Mouse (Mus musculus) induced T-regulatory cell, adult 2 months (primary cell): ENCODE data around the gene Smc5.

Source experiments
- DNase-seq: peaks from one replicate; pipeline ENCODE4 v3.0.0-alpha.2; 2012; ENCODE audit warnings: low read depth

Gene Smc5

DNA sequence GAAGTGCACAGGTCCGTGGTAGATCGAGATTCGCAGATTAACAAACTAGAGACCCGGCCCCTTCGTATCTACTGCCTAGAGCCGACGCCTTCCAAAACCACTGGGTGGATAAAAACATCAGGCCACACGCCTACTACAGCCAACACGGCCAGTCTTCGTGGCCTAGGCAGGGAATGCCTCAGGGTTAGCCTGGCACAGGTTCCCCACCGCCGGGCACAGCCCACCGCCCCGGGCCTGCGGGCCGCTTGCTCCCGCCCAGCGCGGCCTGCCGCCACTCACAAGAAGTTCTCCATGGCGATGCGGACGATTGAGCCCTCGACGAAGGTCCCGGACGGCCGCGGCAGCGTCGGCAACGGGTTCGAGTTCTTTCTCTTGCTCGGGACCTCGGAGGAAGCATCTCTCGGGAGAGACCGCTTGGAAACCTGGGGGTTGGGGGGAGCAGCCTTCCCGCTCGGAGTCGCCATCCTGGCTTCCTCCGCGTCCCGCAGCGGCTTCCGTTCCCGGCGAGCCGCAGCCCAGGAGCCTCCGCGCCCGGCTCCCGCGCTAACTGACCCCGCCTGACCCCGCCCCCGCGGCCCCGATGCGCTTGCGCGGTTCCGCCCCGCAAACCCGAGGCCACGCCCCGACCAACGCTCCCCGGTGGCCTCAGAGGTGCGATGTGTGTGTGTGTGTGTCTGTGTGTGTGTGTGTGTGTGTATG is at the start of gene Smc5:
Gene Smc5 (minus strand): TSS at position 543 of the 699 bp plus-strand sequence.
- DNase-seq, result peak; percentile 90

DNA sequence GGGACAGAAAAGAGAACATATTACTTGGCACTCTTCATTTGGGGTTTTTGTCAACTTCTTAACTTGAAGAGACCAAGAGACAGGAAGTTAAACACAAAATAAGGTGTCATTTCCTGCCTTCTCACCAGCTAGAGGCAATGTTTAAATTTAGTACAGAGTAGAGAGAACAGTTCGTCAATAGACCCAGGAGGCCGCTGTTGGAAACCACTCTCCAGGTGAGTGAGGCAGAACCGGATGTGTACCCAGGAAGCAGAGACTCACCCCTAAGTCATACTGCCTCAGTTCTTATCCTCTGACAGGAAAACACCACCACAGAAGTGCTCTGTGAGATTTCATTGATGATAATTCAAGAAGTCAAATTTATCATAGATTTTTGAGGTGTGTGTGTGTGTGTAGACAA is 49.4 kb upstream of the Smc5 start:
- DNase-seq, result peak; percentile 87

DNA sequence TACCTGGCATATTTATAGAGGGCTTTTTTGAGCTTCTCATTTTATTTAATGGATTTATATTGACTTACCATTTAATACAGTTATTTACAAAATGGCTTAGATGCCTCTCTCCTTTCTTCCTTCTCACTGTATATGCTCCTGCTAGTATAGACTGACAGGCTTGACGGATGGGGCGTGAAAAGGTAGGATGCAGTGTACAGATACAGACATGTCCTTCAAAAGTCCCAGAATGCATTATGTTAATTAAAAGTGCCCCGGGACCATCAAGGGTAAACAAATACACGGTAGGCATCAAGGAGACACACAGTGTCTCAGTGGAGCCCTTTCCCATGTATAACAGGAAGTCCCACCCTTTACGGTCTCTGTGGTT is 44.3 kb upstream of the Smc5 start:
- no peak for DNase-seq

DNA sequence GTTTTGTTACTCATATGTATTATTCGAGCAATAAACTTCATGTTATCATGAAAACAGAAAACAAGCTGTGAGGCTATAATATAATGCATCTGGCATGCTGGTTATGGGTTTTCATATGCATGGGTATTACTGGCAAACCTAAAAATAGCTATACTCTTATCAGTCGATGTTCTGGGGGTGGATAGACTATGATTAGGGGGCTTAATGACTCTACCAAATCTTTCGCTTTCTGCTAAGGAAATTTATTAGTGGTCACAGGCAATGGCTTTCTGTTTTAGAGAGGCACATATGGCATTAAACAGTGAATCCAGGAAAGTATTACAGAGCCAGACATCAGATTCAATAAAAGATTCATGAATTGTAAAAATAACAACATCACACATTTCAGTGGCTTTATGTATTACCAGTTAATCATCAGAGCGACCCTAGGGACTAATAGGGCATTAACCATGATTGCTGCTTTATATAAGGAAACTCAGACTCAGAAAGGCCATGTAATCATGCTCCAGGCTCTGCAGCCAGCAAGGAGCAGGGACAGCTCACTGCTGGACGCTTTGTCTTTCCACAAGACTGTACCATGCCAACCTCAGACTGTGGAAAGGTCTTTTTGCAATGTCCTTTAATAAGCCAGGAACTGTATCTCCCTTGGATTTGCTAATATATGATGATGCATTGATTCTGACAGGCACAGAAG is 43.7 kb upstream of the Smc5 start:
- no peak for DNase-seq

DNA sequence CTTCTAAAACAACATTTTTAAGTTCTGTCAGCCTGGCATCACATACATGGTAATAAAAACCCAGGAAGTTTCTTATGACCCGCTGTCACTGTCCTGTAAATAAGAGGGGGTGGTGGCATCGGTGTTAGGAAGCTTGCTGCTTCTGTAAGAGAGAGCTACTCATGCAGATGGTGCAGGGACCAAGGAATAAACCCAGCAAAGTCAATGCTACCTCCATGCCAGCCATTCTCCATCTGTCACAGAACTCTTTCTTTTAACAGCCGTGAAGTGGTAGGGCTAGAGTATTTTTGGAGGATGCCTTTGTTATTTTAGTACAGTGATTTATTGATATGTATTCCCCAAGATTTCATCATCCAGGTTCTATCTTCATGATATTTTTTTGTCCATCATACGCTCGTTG is 43.2 kb upstream of the Smc5 start:
- DNase-seq, result no peak

DNA sequence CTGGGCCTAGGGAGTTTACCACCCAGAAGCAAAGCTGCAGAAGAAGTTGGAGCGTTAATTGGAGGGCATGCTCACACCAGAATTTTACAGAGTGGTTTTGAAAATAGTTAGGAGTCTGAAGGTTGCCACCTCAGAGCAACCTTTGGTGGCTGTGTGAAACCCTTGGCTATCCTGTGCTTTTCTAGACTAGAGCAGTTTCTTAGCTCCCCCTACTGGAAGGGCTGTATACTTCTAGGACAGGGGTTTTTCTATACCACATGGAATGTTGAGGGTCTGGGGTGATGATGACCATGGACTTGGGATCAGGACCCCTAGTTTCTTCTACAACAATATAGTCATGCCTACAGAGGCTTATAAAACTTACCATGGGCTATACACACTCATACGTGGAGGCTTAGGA is 36.3 kb upstream of the Smc5 start:
- peak; percentile 42 for DNase-seq

DNA sequence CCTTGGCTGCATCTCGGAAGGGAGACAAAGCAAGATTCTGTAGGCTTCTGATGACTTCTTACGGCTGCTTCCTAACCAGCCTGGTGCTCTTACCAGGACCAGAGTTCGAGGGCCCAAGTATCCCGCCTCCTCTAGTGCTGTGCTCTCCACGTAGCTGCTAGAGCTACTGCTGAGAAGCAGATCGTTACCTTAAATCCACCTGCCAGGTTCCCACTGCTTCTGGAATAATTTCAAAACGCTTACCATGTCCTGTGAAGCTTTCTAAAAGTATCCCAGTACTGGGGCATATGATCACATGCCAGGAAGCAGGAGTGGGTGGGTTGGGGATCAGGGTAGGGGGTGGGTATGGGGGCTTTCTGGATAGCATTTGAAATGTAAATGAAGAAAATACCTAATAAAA is 33.0 kb upstream of the Smc5 start:
- DNase-seq, result no peak

DNA sequence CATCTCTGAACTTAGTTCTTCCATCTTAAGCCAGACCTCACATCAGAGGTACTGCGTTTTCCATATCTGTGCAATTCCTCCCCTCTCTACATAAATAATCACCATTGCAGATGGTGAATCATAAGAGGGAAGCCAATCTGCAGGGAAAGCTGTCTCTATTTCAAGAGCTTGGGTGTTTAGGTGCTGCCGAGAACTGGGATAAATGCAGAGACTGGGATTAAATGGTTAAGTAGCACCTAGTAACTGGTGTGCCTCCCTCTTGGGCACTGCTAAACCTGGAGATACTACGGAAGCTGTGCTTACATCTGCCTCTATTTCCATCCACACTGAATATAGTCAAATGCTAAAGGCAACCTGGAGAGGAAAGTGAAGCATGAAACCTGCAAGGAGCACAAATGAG is 26.3 kb upstream of the Smc5 start:
- DNase-seq, result no peak

DNA sequence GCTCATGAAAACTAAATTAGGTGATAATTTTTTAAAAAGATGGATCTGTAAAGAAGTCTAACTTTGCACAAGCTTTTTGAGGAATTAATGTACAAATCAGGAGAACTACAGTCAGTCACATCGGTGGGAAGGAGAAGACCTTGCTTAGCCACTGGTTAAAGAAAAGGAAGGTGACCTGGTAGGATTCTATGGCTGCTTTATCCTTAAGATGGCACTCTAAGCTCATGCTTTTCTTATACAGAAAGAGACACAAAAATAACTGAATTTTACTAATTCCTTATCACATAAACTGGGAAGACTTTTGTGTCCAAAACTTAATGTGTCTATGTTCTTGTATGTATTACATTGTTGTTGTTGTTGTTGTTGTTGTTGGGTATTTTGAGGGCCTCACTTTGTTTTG is 25.2 kb upstream of the Smc5 start:
- peak; percentile 26 for DNase-seq

DNA sequence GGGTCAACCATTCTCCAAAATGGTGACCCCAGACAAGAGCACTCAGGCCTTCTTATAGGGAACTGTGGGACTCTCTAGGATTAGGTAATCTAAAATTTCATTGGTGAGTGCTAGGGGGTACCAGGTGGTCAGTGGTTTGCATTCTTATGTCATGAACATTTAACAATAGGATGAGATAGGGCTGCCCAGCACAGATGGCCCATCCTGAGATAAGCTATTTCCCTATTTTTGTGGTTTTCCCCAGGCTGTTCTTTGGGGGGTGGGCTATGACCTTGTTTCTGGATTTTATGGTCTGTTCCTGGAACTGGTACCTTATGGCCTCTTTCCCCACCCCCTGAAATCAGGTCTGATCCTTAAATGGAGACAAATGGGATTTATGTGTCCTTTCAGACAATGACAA is 23.5 kb upstream of the Smc5 start:
- no peak for DNase-seq

DNA sequence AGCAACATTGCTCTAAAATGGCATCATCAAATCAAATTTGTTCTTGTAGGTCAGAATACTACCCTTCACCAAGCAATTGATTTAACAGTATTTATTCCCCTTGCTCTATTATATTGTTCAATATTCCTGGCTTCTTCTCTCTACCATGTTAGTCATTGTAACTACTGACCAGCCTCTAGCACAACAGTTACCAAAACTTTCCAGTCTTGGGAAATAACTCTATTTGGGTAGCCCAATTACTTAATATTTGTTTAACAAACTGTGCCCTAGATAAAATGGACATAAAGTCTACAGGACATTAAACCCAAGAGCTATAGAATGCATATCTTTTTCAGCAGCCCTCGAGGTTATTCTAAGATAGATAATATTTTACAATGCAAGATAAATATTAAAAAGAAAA is 15.6 kb upstream of the Smc5 start:
- no peak for DNase-seq

DNA sequence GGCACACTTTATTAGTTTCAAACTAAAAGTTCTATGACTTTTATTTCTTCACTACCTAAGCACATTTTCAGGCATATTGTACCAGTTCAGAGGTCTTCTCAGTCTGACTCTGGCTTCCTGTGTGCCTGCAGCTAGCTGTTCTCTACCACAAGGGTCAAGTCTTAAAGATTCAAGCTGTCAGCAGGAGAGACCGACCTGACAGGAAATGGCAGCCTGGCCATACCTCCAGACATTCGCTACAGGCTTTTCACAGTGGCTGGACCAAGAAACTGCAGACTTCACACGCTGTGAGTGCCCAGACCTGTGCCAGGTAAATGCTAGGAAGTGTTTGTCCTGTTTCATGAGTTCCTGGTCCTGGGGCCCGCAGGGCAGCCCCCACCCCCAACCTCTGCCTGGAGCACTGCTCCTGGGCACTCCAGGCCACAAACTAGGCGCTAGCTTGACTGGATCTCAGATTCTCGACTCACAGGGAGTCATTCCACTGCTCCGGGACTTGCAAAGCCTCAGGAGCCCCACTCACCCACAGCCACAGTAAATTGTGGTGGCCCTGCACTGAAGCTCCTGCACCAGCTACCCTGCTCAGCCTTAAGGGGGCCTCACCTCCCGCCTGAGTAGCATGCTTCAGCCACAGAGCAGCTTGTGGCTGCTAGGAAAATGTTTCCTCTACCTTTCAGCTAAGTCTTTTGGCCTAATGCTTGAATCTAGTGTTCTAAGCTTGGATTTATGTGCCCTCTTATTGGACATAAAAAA is 8.4 kb upstream of the Smc5 start:
- DNase-seq, result peak; percentile 20

DNA sequence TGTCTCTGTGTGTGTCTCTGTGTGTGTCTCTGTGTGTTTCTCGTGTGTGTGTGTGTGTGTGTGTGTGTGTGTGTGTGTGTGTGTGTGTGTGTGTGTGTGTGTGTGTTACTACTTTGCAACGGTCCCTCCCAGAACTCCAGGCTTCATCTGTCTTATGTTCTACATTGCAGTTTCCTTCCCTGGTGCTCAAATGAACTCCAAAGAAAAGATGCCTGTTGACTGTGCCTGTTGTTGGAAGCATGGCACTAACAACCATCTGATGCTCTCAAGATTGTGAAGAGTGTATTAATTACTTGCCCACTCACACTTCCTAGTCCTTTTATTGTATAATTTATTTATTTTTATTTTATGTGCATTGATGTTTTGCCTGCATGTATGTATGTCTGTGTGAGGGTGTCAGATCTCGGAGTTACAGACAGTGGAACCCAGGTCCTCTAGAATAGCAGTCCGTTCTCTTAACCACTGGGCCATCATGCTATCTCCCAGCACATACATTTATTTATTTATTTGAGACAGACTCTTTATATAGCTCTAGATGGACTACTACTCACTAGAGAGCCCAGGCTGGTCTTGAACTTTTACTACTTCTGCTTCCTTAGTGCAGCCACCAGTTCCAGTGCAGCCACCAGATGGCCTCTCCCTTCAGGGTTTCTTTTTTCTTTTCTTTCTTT is 492 bp upstream of the Smc5 start:
- no peak for DNase-seq

DNA sequence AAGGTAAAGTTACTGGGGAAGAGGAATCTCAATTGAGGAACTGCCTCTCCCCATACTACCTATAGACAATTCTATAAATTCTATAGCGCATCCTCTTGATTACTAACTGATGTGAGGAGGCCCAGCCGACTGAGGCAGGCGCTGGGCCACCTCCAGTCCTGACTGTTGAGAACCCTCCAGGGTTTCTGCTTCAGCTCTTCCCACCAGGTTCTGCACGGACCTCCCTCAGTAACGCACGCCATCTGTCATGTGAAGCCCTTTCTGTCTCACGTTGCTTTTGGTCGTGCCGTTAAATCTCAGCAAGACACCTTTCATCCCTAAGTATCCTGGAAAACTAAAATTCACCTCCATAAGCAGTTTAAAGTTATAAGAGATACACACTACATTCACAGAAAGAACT is 16.9 kb downstream of the Smc5 start:
- no peak for DNase-seq

DNA sequence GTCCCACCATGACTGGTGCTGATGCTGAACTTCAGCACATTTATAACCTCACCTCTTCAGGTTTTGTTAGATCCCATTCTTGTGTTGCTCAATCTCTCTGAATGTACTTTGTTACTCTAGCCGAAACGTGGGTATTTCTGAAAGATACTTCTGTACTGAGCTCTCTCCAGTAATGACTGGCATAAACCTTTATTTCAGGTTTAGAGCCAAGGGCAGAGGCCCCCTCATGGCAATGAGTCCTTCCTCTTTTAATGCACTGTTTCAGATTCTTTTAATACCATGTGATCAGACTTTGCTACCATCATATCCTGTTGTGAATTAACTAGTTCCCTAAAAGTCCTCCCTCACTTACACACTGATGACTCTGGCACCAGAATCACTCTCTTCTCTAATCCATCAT is 27.2 kb downstream of the Smc5 start:
- DNase-seq, result no peak

DNA sequence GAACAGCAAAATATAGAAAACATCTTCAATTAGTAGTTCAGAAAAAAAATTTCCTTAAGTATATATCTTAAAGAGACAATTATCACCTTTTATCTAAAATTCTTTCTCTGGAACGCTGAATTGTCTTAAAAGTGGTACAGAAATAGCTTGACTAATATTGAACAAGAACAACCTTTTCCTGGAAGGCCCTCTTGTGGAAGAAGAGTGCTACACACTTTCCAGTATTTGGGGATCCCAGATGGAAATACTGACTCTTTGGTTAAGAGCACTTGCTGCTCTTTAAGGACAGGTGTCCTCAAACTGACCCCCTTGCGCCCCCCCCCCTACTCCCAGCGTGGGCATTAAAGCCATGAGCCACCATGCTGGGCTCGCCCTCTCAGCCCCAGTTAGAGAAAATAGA is 48.6 kb downstream of the Smc5 start:
- no peak for DNase-seq

DNA sequence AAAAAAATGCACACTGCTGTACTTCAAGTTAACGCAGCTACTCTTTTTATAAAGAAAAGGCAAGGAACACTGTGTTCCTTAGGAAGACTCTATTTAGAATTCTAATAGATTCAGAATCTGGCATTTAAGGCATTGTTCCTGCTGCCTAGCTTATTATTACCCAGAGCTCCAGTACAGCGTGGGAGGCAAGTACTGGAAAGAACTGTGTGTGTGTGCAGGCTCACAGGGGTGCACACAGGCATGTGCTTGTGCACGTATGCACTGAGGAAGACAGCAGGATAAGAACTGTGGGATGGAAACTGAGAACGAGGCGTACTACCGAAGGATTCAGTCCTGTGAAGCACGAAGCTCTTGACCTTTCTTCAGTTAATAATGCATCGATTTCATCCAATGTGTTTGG is 59.4 kb downstream of the Smc5 start:
- DNase-seq, result no peak

DNA sequence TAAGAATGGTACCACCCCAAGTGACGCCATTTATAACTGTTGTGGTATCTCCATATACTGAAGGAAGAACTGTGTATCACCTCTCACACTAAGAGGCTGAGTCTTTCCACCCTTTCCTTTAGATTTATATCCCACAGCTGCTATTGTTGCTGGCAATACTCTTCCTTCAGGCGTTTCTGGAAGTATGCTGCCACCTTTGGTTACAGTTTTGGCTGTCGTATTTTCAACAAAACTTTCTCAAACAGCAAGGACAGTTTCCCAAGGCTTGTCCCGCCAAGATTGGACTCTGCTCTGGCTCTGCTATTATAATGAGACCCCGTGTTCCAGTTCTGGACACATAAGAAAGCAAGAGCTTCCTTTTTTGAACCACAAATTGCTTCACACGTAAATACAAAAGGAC is 62.4 kb downstream of the Smc5 start:
- DNase-seq, result no peak

DNA sequence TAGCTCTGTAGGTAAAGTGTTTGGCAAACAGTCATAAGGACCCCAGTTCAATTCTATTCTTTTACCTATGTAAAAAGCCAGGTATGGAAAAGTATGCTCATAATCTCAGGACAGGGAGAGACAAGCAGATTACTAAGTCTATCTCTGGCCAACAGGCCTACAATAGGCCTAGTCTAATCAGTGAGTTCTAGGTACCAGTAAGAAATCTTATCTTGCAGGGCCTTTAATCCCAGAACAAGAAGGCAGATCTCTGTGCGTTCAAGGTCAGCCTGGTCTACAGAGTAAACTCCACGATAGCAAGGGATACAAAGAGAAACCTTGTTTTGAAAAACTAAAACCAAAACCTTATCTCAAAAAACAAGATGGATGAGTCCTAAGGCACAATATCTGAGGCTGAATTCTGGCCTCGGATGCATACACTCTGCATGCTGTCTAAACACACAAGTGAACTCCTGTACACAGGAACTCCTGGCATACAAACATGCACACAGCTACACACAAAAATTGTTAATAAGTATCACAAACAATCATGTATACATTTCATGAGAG is 70.1 kb downstream of the Smc5 start:
- DNase-seq, result no peak

DNA sequence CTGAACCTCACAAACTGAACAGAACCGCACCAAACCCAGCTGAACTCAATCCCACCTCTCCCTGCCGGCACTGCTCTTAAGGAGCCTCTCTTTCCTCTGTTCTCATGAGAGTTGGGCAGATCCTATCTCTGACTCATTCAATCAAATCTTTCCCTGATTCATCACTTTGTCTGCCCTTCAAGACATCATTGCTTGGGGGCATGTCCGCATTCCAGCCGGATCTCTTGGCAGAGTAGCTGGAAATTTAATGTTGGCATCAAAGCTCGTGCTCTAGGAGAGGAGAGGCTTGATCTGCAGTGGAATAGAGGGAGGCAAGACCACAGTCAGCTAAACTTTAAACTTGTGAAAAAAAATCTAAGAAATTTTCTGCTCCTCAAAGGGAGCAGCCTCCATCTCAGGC is 71.6 kb downstream of the Smc5 start:
- DNase-seq, result no peak

DNA sequence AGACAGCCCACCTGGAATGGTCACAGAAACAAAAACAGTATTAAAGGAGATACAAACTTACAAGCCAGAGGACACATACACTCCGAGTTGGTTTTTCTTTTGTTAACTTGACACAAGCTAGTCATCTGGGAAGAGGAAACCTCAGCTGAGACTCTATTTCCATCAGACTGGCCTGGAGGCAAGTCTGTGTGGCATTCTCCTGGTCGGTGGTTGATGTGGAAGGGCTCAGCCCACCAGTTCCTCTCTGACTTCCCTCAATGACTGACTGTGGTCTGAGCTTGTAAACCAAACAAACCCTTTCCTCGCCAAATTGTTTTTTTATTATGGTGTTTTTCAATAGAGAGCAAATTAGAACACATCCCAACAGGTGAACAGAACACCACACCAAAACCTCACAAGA is 80.6 kb downstream of the Smc5 start:
- no peak for DNase-seq

DNA sequence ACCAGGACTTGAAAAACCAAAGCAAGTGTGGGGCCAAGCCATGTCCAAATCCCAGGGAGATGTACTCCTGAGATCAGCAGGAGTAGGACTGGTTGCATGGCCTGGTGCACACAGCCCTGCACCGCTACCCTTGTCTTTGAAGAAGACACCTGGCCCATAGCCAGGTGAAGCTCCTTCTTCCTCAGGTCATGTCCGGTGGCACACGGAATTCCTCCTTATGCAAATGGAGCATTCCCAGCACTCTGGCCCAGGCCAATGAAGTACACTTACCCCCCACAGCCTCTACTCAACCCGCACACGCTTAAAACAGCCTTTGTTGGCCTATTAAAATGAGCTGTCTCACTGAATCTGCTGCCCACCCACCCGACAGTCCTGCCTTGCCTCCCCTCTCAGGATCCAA is 82.2 kb downstream of the Smc5 start:
- DNase-seq, result no peak

DNA sequence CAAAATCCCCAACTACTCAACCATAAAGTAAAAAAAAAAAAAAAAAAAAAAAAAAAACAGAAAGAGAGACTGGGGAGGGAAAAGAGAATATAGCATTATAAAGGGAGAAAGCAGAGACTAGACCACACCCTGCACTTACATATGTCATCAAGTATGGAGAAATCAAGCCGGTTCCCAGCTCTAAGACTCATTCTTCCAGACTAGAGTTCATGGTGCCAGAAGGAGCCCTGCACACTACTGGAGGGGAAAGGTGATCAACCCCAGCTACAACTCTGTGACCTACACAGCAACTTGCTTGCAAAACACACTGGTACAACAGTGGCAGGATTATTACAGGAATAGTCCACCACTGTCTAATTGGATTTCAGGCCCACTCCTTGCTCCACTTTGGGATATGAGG is 84.0 kb downstream of the Smc5 start:
- DNase-seq, result no peak
